Mouse (Mus musculus) erythroblast, embryonic 14.5 days (primary cell): ENCODE measurements around the gene Krtap4-8. TPM values are rescaled to one million over a fixed set of nuclear protein-coding genes. Genes with fewer than 3 reads are reported as not detected.

Source experiments
- H3K27me3 ChIP-seq: 2 replicates; pipeline ENCODE4 v1.6.1; 2012; ENCODE audit warnings: inconsistent platforms; ENCODE audit not compliant: control insufficient read depth
- H3K36me3 ChIP-seq: 2 replicates; pipeline ENCODE4 v1.6.1; 2012; ENCODE audit warnings: mild to moderate bottlenecking, inconsistent platforms; ENCODE audit not compliant: control insufficient read depth
- H3K4me1 ChIP-seq: 2 replicates; pipeline ENCODE4 v1.6.1; 2012; ENCODE audit warnings: inconsistent platforms; ENCODE audit not compliant: control insufficient read depth
- H3K4me3 ChIP-seq: replicated peaks from 2 replicates; pipeline ENCODE3; 2012; ENCODE audit warnings: moderate library complexity, mild to moderate bottlenecking, inconsistent platforms
- H3K9me3 ChIP-seq: 2 replicates; pipeline ENCODE4 v1.6.1; 2012; ENCODE audit warnings: low read length, inconsistent platforms, mixed read lengths; ENCODE audit not compliant: control insufficient read depth
- GATA1 ChIP-seq: IDR thresholded peaks from 2 replicates; pipeline ENCODE4 v1.6.1; 2012; ENCODE audit warnings: low read length, inconsistent platforms, mixed read lengths
- TAL1 ChIP-seq: IDR thresholded peaks from 3 replicates; pipeline ENCODE4 v1.6.1; 2012; ENCODE audit warnings: low read length, inconsistent platforms, mixed read lengths
- polyA plus RNA-seq: library from polyadenylated mRNA; stranded (reverse); fragments of >175 nt; gene quantifications from 2 replicates; pipeline ENCODE4 v1.2.3, GENCODE M21; 2012

Gene Krtap4-8
- polyA plus RNA-seq, 1 experiment = not detected

- H3K36me3 ChIP-seq = no peaks in the 10 kb centered on the region
- TF ChIP-seq TAL1 (no peak), GATA1 (no peak)
- no peak overlapping the region for H3K4me3 ChIP-seq
- peaks cover 9% of the 10 kb centered on the region for H3K9me3 ChIP-seq
- H3K27me3 ChIP-seq = no peaks in the 10 kb centered on the region; the same call in 1 of the 2 replicates
- H3K4me1 ChIP-seq = no peaks in the 10 kb centered on the region
Measured at GRCm38 (mm10) chr11:99758877-99759276, 21.6 kb downstream of the Krtap4-8 start.

GRCm38 (mm10) chr11:99743985-99744384 lies 36.5 kb downstream of the Krtap4-8 start:
- H3K4me1 ChIP-seq = no peaks in the 10 kb centered on the region
- peaks cover 8% of the 10 kb centered on the region for H3K9me3 ChIP-seq
- TF ChIP-seq TAL1 (no peak), GATA1 (no peak)

GRCm38 (mm10) chr11:99734190-99734589 lies 46.3 kb downstream of the Krtap4-8 start, which contains the start of gene Gm14180:
Gm14180 (minus strand) TSS chr11:99734290.
- TF ChIP-seq GATA1 (no peak), TAL1 (no peak)
- Histone ChIP-seq H3K4me3 (no peak within 1 kb of the TSS), H3K4me1 (no peaks in the 10 kb centered on the region)

More at GRCm38 (mm10) chr11:99743985-99744384, 36.5 kb downstream of the Krtap4-8 start:
- Histone ChIP-seq H3K4me3 (no peak overlapping the region), H3K36me3 (no peaks in the 10 kb centered on the region), H3K27me3 (no peaks in the 10 kb centered on the region)

More at GRCm38 (mm10) chr11:99734190-99734589, 46.3 kb downstream of the Krtap4-8 start, which contains the start of gene Gm14180:
- Histone ChIP-seq H3K9me3 (no peaks in the 10 kb centered on the region), H3K27me3 (no peaks in the 10 kb centered on the region), H3K36me3 (no peaks in the 10 kb centered on the region)

Other genes with a start within 250 kb of the Krtap4-8 start
- not detected in 2 replicates for gene Krt40, start 237.5 kb downstream of the Krtap4-8 start, polyA plus RNA-seq
- not detected in 2 replicates for gene Krtap3-3, start 229.8 kb downstream of the Krtap4-8 start, polyA plus RNA-seq
- gene Krtap3-2, start 223.9 kb downstream of the Krtap4-8 start, polyA plus RNA-seq = not detected in 2 replicates
- not detected in 2 replicates for gene Gm11939, start 221.2 kb downstream of the Krtap4-8 start, polyA plus RNA-seq
- not detected in 2 replicates for gene Krtap3-1, start 214.1 kb downstream of the Krtap4-8 start, polyA plus RNA-seq
- not detected in 2 replicates for gene Krtap1-5, start 199.7 kb downstream of the Krtap4-8 start, polyA plus RNA-seq
- gene Krtap1-4, start 197.1 kb downstream of the Krtap4-8 start, polyA plus RNA-seq = not detected in 2 replicates
- not detected in 2 replicates for gene Krtap1-3, start 189.4 kb downstream of the Krtap4-8 start, polyA plus RNA-seq
- not detected in 2 replicates for gene Krtap9-3, start 182.6 kb downstream of the Krtap4-8 start, polyA plus RNA-seq
- gene Gm11938, start 177.4 kb downstream of the Krtap4-8 start, polyA plus RNA-seq = not detected in 2 replicates
- not detected in 2 replicates for gene Gm11937, start 170.5 kb downstream of the Krtap4-8 start, polyA plus RNA-seq
- gene Krtap2-4, start 165.9 kb downstream of the Krtap4-8 start, polyA plus RNA-seq = not detected in 2 replicates
- gene Gm11562, start 160.3 kb downstream of the Krtap4-8 start, polyA plus RNA-seq = not detected in 2 replicates
- gene Krtap4-1, start 152.5 kb downstream of the Krtap4-8 start, polyA plus RNA-seq = not detected in 2 replicates
- gene Krtap4-2, start 145.6 kb downstream of the Krtap4-8 start, polyA plus RNA-seq = not detected in 2 replicates
- not detected in 2 replicates for gene Krtap4-7, start 136.6 kb downstream of the Krtap4-8 start, polyA plus RNA-seq
- not detected in 2 replicates for gene Gm11555, start 130.5 kb downstream of the Krtap4-8 start, polyA plus RNA-seq
- not detected in 2 replicates for gene Gm11563, start 121.7 kb downstream of the Krtap4-8 start, polyA plus RNA-seq
- gene Krtap4-6, start 114.7 kb downstream of the Krtap4-8 start, polyA plus RNA-seq = not detected in 2 replicates
- gene Gm14190, start 90.0 kb downstream of the Krtap4-8 start, polyA plus RNA-seq = not detected in 2 replicates
- not detected in 2 replicates for gene Gm14180, start 46.4 kb downstream of the Krtap4-8 start, polyA plus RNA-seq
- gene Gm11595, start 7.8 kb downstream of the Krtap4-8 start, polyA plus RNA-seq = not detected in 2 replicates
- gene Krtap4-9, start 4.5 kb upstream of the Krtap4-8 start, polyA plus RNA-seq = not detected in 2 replicates
- not detected in 2 replicates for gene Gm11596, start 12.8 kb upstream of the Krtap4-8 start, polyA plus RNA-seq
- gene Gm11569, start 18.2 kb upstream of the Krtap4-8 start, polyA plus RNA-seq = not detected in 2 replicates
- not detected in 2 replicates for gene Gm11554, start 23.7 kb upstream of the Krtap4-8 start, polyA plus RNA-seq
- not detected in 2 replicates for gene Krtap4-13, start 29.2 kb upstream of the Krtap4-8 start, polyA plus RNA-seq
- not detected in 2 replicates for gene Gm11564, start 35.0 kb upstream of the Krtap4-8 start, polyA plus RNA-seq
- gene 2300003K06Rik, start 57.4 kb upstream of the Krtap4-8 start, polyA plus RNA-seq = not detected in 2 replicates
- gene Krtap4-16, start 70.9 kb upstream of the Krtap4-8 start, polyA plus RNA-seq = not detected in 2 replicates
- 0.04 TPM in 1 of 2 replicates, not detected in the other for gene Gm11568, start 77.2 kb upstream of the Krtap4-8 start, polyA plus RNA-seq
- not detected in 2 replicates for gene Gm11559, start 83.8 kb upstream of the Krtap4-8 start, polyA plus RNA-seq
- not detected in 2 replicates for gene Krtap9-1, start 92.7 kb upstream of the Krtap4-8 start, polyA plus RNA-seq
- gene Gm11567, start 98.5 kb upstream of the Krtap4-8 start, polyA plus RNA-seq = not detected in 2 replicates
- gene Krtap31-1, start 127.2 kb upstream of the Krtap4-8 start, polyA plus RNA-seq = not detected in 2 replicates
- gene Gm11565, start 134.0 kb upstream of the Krtap4-8 start, polyA plus RNA-seq = not detected in 2 replicates
- not detected in 2 replicates for gene Krtap31-2, start 155.6 kb upstream of the Krtap4-8 start, polyA plus RNA-seq
- not detected in 2 replicates for gene Krtap9-5, start 167.8 kb upstream of the Krtap4-8 start, polyA plus RNA-seq
- not detected in 2 replicates for gene Krtap29-1, start 198.3 kb upstream of the Krtap4-8 start, polyA plus RNA-seq
- gene Krtap16-1, start 205.9 kb upstream of the Krtap4-8 start, polyA plus RNA-seq = not detected in 2 replicates
- gene Krtap17-1, start 213.3 kb upstream of the Krtap4-8 start, polyA plus RNA-seq = not detected in 2 replicates
- gene Krt33a, start 235.5 kb upstream of the Krtap4-8 start, polyA plus RNA-seq = not detected in 2 replicates
- gene Krt33b, start 249.2 kb upstream of the Krtap4-8 start, polyA plus RNA-seq = not detected in 2 replicates